Mouse (Mus musculus) left cerebral cortex, adult 18-20 months (tissue): Measurements from ENCODE around the gene Ppia. TPM values are rescaled to one million over a fixed set of nuclear protein-coding genes. Genes with fewer than 3 reads are reported as not detected.
"Not testable (repeated sequence)": the region's sequence is repeated elsewhere in the genome, so short reads cannot be mapped to it uniquely, and the experiment has no call there.

Experiments
- DNase-seq, 2 experiments: peaks; one replicate each; pipeline ENCODE4 v3.0.0; 2021 to 2022; ENCODE audit warnings: low spot score in 2 of 2, mixed read lengths in 1 of 2
- total RNA-seq, 2 experiments: library from RNA; stranded (reverse); gene quantifications; 2 replicates each; pipeline ENCODE4 v1.2.3; 2021

The Ppia gene
- total RNA-seq, 2 experiments from 2014 or later = 1,850 TPM

DNA sequence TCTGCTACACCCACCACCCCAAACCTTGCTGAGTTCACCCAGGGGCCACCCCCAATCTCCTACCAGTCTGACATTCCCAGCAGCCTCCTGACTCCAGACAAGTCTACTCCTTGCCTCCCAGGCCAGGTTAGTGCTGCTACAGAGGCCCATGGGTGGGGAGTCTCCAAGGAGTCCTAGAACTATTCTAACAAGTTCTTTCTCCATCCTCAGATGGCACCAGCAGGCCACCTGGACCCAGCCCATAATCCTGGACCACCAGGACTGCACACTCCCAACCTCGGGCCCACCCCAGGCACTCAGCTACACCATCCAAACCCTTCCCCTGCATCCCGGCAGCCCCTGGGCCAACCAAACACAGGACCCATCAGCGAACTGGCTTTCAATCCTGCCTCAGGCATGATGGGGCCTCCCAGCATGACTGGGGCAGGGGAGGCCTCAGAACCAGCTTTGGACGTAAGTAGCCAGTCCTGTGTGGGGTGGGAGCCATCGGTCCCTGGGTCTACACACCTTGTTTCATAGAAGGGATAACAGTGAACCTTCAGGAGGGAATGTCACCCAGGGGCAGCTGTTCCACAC is 11.3 kb upstream of the Ppia start:
- no peak for DNase-seq

DNA sequence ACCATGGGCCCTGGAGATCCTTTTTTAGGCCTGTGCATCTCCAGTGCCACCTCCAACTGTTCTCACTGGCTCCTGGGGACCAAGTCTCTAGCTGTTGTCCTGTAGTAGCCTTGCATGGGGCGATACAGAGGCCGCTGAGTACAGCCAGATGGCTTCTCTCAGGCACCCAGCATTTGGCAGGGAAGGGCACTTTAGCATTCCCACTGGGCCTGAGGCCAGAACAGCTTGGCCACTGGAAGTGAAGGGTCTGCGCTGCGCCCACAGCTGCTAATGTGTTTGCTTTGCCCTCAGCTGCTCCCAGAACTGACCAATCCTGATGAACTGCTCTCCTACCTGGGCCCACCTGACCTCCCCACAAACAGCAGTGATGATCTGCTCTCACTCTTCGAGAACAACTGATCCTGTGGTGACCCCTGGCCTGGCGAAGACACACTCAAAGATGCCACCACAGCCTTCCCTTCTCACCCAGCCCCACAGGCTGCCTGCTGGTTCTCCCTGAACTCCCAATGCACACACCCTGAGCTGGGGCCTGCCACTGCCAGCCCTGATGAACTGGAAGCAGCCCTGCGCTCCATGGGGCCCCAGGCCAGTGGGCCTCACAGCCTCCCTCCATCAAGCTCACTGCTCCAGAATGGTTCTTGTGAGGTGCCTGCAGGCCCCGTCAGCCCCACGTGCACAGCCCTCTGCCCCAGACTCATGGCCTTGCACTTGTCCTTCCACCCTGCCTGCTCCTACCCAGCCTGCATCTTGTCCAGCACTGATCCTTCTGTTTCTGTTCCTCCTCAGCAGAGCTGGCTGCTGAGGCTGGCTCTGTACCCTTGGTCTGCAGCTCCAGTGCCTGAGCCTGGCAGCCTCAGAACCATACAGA is 10.3 kb upstream of the Ppia start:
- no peak for DNase-seq

DNA sequence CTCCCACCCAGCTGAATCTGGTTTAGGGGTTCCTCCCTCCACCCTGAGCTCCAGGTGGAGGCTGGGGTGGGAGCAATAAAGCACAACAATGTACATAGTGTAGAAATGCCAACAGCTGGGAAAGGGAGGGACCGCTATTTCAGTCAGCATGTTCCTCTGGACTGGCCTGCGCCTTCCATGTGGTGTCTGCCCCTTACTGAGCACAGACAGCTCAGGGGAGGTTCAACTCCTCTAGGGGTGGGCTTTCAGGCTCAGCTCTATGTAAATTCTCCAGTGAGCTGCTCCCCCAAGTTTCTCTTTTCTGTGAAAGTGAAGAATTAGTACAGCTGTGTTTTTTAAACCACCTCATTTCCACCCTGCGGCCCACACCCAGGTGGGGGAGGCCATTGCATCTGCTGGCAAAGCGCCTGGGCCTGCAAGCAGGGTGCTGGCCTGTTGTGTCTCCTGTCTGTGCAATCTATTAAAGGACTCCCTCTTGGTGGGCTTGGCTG is 9.6 kb upstream of the Ppia start:
- DNase-seq = no peak

- DNase-seq = peak; percentile 49 to 66
Observed at GRCm38 (mm10) chr11:6406251-6407161, 8.7 kb upstream of the Ppia start.

- DNase-seq = no peak
Observed at GRCm38 (mm10) chr11:6407162-6407621, 8.1 kb upstream of the Ppia start.

DNA sequence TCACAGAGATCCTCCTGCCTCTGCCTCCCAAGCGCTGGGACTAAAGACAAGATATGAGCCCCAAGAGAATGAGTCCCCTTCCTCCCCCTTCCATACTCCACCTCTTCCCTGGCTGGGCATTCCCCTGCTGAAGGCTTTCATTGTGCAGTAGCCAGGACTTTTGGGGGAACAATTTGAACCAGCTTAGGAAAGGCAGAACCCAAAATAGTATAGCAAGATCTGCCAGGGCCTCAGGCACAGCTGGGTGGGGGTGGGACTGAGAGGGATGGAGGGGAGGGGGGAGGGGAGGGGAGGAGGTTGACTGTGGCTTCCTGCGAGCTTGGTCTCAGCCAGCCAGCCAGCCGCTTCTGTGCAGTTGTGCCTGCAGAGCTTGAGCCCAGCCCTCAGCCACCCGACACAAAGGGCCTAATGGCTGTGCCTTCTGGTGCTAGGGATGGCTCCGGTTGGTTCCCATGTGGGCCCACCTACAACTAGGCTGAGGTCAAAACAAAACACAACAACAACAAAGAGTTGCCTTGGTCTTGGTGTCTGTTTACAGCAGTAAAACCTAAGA is 5.1 kb upstream of the Ppia start:
- no peak for DNase-seq

DNA sequence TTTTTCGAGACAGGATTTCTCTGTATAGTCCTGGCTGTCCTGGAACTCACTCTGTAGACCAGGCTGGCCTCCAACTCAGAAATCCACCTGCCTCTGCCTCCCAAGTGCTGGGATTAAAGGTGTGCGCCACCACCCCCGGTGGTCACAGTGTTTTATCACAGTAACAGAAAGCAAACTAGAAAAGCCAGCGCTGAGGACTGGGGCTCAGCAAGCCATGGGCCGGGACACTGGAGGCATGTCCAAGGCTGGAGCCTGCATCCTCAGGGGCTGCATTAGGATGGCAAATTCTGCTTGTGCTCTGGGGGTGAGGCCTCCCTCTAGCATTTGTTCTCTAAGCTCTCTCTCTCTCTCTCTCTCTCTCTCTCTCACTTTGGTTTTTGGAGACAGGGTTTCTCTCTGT is 4.5 kb upstream of the Ppia start:
- DNase-seq = not testable (repeated sequence)

DNA sequence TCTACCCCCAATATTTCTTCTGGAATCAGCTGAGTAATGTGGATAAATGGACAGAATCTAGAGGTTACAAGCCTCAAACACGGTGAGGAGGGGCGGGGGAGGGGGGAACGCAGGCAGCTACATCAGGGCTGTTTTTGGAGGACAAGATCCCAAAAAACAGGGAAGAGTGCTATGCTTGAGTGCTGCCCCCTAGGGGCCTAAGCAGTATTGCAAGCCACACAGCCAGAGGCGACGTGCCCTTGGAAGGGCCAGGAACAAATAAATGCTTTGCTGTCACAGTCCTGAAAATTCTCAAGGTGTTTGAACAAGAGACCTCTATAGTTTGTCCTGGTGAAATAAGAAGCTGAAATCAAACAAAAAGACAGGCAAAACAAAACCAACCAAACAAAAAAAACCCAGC is 3.6 kb upstream of the Ppia start:
- DNase-seq = peak; percentile 81 to 90

DNA sequence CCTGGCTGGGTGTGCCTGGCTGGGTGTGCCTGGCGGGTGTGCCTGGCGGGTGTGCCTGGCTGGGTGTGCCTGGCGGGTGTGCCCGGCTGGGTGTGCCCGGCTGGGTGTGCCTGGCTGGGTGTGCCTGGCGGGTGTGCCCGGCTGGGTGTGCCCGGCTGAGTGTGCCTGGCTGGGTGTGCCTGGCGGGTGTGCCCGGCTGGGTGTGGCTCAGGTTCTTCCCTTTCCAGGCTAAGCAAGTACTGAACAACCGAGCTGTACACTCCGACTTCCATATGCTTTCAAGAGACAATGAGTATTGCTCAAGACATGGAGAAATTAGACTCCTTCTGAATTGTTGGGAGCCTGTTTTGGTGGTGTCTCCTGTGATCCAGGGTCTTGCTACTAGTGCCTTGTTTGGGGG is 2.0 kb upstream of the Ppia start:
- no peak for DNase-seq

- DNase-seq = peak; percentile 97 to 98
Observed at GRCm38 (mm10) chr11:6415551-6416404, 535 bp downstream of the Ppia start.

- peak; percentile 77 to 82 for DNase-seq
Observed at GRCm38 (mm10) chr11:6416405-6417034, 1.3 kb downstream of the Ppia start.

- no peak for DNase-seq
Observed at GRCm38 (mm10) chr11:6417069-6417468, 1.8 kb downstream of the Ppia start.

GRCm38 (mm10) chr11:6417490-6417889 is 2.2 kb downstream of the Ppia start:
- DNase-seq = no peak

- DNase-seq = no peak
Observed at GRCm38 (mm10) chr11:6418751-6419150, 3.5 kb downstream of the Ppia start.

GRCm38 (mm10) chr11:6419156-6419555 is 3.9 kb downstream of the Ppia start:
- not testable (repeated sequence) for DNase-seq

DNA sequence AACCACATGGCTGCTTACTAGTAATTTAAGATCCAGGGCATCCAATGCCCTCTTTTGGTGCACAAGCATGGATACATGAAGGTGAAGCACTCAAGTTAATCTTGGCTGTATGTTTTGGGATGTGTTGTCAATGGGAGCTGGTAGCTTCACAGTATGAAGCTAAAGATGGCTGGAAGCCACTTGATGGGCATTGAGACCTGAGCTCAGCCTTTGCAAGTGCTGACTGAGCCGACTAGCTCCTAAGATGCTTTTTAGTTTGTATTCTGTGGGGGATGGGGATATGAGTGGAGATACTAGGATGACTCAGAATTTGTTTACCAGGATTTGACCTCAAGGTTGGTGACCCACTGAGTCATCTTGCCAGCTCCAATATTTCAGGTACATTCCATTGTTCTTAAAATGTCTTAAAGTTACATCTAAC is 5.0 kb downstream of the Ppia start:
- no peak for DNase-seq

- DNase-seq = no peak
Observed at GRCm38 (mm10) chr11:6420722-6421350, 5.6 kb downstream of the Ppia start.

GRCm38 (mm10) chr11:6430186-6430585 is 14.9 kb downstream of the Ppia start:
- DNase-seq = no peak

- DNase-seq = peak; percentile 31 to 41
Observed at GRCm38 (mm10) chr11:6436442-6436841, 21.2 kb downstream of the Ppia start.
